Mouse (Mus musculus): Measurements from ENCODE around the gene Slc22a4. TPM values are rescaled to one million over a fixed set of nuclear protein-coding genes. Genes with fewer than 3 reads are reported as not detected.
"Not testable (repeated sequence)": the region's sequence is repeated elsewhere in the genome, so short reads cannot be mapped to it uniquely, and the experiment has no call there.

The Slc22a4 gene
- polyA plus RNA-seq, 1 experiment from 2014 or later = 6.2 TPM

- H3K79me2 ChIP-seq (ENCODE audit: inconsistent target) = no peaks in the 10 kb centered on the region
- WGBS (ENCODE audit: missing documents) = 92% methylated on average over 3 of the region's 3 CpGs
- no peaks in the 10 kb centered on the region for H3K36me3 ChIP-seq (ENCODE audit: inconsistent target)
- H3K27ac ChIP-seq = no peak overlapping the region
- no peak overlapping the region for H3K4me3 ChIP-seq (ENCODE audit: inconsistent target)
Observed at GRCm38 (mm10) chr11:54004734-54005133, 23.2 kb downstream of the Slc22a4 start.

- Histone ChIP-seq H3K27ac (no peak overlapping the region), H3K79me2 (ENCODE audit: inconsistent target) (no peaks in the 10 kb centered on the region), H3K36me3 (ENCODE audit: inconsistent target) (no peaks in the 10 kb centered on the region), H3K4me3 (ENCODE audit: inconsistent target) (no peak overlapping the region)
- 86% methylated on average over 9 of the region's 9 CpGs for WGBS (ENCODE audit: missing documents)
Observed at GRCm38 (mm10) chr11:54004221-54004620, 23.7 kb downstream of the Slc22a4 start.

- H3K27ac ChIP-seq; H3K36me3 ChIP-seq (ENCODE audit: inconsistent target): not testable (repeated sequence)
- WGBS (ENCODE audit: missing documents) = 64% methylated on average over 10 of the region's 12 CpGs
Observed at GRCm38 (mm10) chr11:54002761-54003717, 24.9 kb downstream of the Slc22a4 start.

GRCm38 (mm10) chr11:54002147-54002760 lies 25.6 kb downstream of the Slc22a4 start:
- Histone ChIP-seq H3K36me3 (ENCODE audit: inconsistent target) (no peaks in the 10 kb centered on the region), H3K79me2 (ENCODE audit: inconsistent target) (no peaks in the 10 kb centered on the region), H3K4me3 (ENCODE audit: inconsistent target) (no peak overlapping the region), H3K27ac (no peak overlapping the region)
- 20% methylated on average over 5 of the region's 5 CpGs for WGBS (ENCODE audit: missing documents)

More at GRCm38 (mm10) chr11:54002761-54003717, 24.9 kb downstream of the Slc22a4 start:
- not testable (repeated sequence) for H3K79me2 ChIP-seq (ENCODE audit: inconsistent target); H3K4me3 ChIP-seq (ENCODE audit: inconsistent target)

- no peaks in the 10 kb centered on the region for H3K79me2 ChIP-seq (ENCODE audit: inconsistent target)
- H3K36me3 ChIP-seq (ENCODE audit: inconsistent target) = no peaks in the 10 kb centered on the region
- no peak overlapping the region for H3K27ac ChIP-seq
- 94% methylated on average over 2 of the region's 2 CpGs for WGBS (ENCODE audit: missing documents)
- no peak overlapping the region for H3K4me3 ChIP-seq (ENCODE audit: inconsistent target)
Observed at GRCm38 (mm10) chr11:53997661-53998060, 30.2 kb downstream of the Slc22a4 start.

- H3K27ac ChIP-seq = no peak overlapping the region
- H3K36me3 ChIP-seq (ENCODE audit: inconsistent target) = no peaks in the 10 kb centered on the region
- 99% methylated on average over 4 of the region's 4 CpGs for WGBS (ENCODE audit: missing documents)
- H3K4me3 ChIP-seq (ENCODE audit: inconsistent target) = no peak overlapping the region
- no peaks in the 10 kb centered on the region for H3K79me2 ChIP-seq (ENCODE audit: inconsistent target)
Observed at GRCm38 (mm10) chr11:53992264-53992663, 35.6 kb downstream of the Slc22a4 start.

GRCm38 (mm10) chr11:53989232-53989631 lies 38.7 kb downstream of the Slc22a4 start:
- Histone ChIP-seq H3K4me3 (ENCODE audit: inconsistent target) (no peak overlapping the region), H3K27ac (no peak overlapping the region), H3K36me3 (ENCODE audit: inconsistent target) (no peaks in the 10 kb centered on the region), H3K79me2 (ENCODE audit: inconsistent target) (no peaks in the 10 kb centered on the region)
- 81% methylated on average over 1 of the region's 1 CpGs for WGBS (ENCODE audit: missing documents)

- 91% methylated on average over 4 of the region's 4 CpGs for WGBS (ENCODE audit: missing documents)
- H3K36me3 ChIP-seq (ENCODE audit: inconsistent target) = no peaks in the 10 kb centered on the region
Observed at GRCm38 (mm10) chr11:53988081-53988480, 39.8 kb downstream of the Slc22a4 start.

GRCm38 (mm10) chr11:53981396-53981795 lies 46.5 kb downstream of the Slc22a4 start:
- 94% methylated on average over 4 of the region's 4 CpGs for WGBS (ENCODE audit: missing documents)
- no peak overlapping the region for H3K27ac ChIP-seq
- H3K4me3 ChIP-seq (ENCODE audit: inconsistent target) = no peak overlapping the region
- H3K79me2 ChIP-seq (ENCODE audit: inconsistent target) = no peaks in the 10 kb centered on the region
- no peaks in the 10 kb centered on the region for H3K36me3 ChIP-seq (ENCODE audit: inconsistent target)

More at GRCm38 (mm10) chr11:53988081-53988480, 39.8 kb downstream of the Slc22a4 start:
- H3K4me3 ChIP-seq (ENCODE audit: inconsistent target) = no peak overlapping the region
- no peak overlapping the region for H3K27ac ChIP-seq
- H3K79me2 ChIP-seq (ENCODE audit: inconsistent target) = no peaks in the 10 kb centered on the region

- Histone ChIP-seq H3K36me3 (ENCODE audit: inconsistent target) (no peaks in the 10 kb centered on the region), H3K27ac (no peak within 1 kb of the TSS), H3K79me2 (ENCODE audit: inconsistent target) (no peaks in the 10 kb centered on the region), H3K4me3 (ENCODE audit: inconsistent target) (peak within 1 kb of the TSS; percentile 45)
- WGBS (ENCODE audit: missing documents) = under 1% methylated on average over 62 of the region's 73 CpGs
Observed at GRCm38 (mm10) chr11:53979788-53980621, 47.9 kb downstream of the Slc22a4 start, which contains the start of gene Slc22a21. Gene Slc22a21 (minus strand): TSS chr11:53980332.

- H3K36me3 ChIP-seq (ENCODE audit: inconsistent target); H3K27ac ChIP-seq; H3K79me2 ChIP-seq (ENCODE audit: inconsistent target): not testable (repeated sequence)
- H3K4me3 ChIP-seq (ENCODE audit: inconsistent target) = peak overlapping the region; percentile 45
- 4% methylated on average over 20 of the region's 23 CpGs for WGBS (ENCODE audit: missing documents)
Observed at GRCm38 (mm10) chr11:53979456-53979787, 48.5 kb downstream of the Slc22a4 start.

GRCm38 (mm10) chr11:53977672-53978071 lies 50.2 kb downstream of the Slc22a4 start:
- Histone ChIP-seq H3K79me2 (ENCODE audit: inconsistent target) (no peaks in the 10 kb centered on the region), H3K27ac (no peak overlapping the region), H3K36me3 (ENCODE audit: inconsistent target) (no peaks in the 10 kb centered on the region), H3K4me3 (ENCODE audit: inconsistent target) (no peak overlapping the region)
- WGBS (ENCODE audit: missing documents) = 73% methylated on average over 3 of the region's 3 CpGs

GRCm38 (mm10) chr11:53975559-53975958 lies 52.3 kb downstream of the Slc22a4 start:
- H3K36me3 ChIP-seq (ENCODE audit: inconsistent target) = no peaks in the 10 kb centered on the region
- no peaks in the 10 kb centered on the region for H3K79me2 ChIP-seq (ENCODE audit: inconsistent target)
- no peak overlapping the region for H3K4me3 ChIP-seq (ENCODE audit: inconsistent target)
- no peak overlapping the region for H3K27ac ChIP-seq

- no peak overlapping the region for H3K27ac ChIP-seq
- H3K36me3 ChIP-seq (ENCODE audit: inconsistent target) = no peaks in the 10 kb centered on the region
- H3K79me2 ChIP-seq (ENCODE audit: inconsistent target) = no peaks in the 10 kb centered on the region
- WGBS (ENCODE audit: missing documents) = 93% methylated on average over 3 of the region's 3 CpGs
- H3K4me3 ChIP-seq (ENCODE audit: inconsistent target) = no peak overlapping the region
Observed at GRCm38 (mm10) chr11:53958984-53959383, 68.9 kb downstream of the Slc22a4 start.

All from macrophage (primary cell).